Mouse (Mus musculus) left cerebral cortex, adult 8-10 months (tissue): ENCODE measurements around the gene Car11. TPM values are rescaled to one million over a fixed set of nuclear protein-coding genes. Genes with fewer than 3 reads are reported as not detected.

Experiments used
- DNase-seq, 2 experiments: peaks; one replicate each; pipeline ENCODE4 v3.0.0; 2022; ENCODE audit warnings: low spot score in 2 of 2
- total RNA-seq, 4 experiments: library from RNA; stranded (reverse); gene quantifications; 2 replicates each; pipeline ENCODE4 v1.2.4; 2022

Car11 gene
- total RNA-seq, 4 experiments from 2014 or later = 230 to 247 (median 241) TPM

DNA sequence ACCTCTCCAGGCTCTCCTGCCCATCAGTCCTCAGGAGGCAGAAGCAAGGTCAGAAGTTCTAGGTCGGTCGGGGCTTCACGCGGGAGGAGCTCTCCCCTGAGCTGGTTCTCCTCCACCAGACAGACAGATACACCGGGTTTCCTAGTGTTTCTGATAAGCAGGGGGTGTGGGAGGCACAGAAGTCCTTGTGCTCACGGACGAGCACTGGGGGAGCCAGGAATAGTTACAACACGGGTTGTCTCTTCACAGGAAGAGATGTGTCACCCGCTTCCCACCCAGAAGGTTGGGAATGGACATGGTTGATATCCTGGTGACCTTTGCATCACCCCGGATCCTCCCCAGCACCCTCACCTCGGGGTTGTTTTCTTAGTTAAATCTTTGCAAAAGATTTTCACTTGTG, 9.8 kb upstream of the Car11 start:
- DNase-seq = no peak

DNA sequence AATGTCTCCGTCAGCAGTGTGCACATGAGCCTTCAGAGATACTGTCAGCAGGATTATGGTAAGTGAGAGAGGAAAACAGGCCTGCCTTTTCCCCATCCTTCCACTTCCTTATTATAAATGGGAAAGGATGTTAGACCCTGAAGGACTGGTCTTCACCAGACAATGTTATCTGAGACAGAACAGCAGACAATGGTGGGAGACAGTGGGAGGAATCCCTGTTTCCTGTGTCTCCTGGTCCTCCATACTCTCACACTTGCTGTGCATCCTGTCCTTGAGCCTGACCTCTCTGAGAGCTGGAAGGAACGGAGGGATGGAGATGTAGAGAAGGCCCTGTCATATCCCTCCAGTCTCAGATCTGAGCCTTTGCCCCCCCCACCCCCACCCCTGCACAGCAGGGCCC, 7.3 kb upstream of the Car11 start:
- DNase-seq = no peak

DNA sequence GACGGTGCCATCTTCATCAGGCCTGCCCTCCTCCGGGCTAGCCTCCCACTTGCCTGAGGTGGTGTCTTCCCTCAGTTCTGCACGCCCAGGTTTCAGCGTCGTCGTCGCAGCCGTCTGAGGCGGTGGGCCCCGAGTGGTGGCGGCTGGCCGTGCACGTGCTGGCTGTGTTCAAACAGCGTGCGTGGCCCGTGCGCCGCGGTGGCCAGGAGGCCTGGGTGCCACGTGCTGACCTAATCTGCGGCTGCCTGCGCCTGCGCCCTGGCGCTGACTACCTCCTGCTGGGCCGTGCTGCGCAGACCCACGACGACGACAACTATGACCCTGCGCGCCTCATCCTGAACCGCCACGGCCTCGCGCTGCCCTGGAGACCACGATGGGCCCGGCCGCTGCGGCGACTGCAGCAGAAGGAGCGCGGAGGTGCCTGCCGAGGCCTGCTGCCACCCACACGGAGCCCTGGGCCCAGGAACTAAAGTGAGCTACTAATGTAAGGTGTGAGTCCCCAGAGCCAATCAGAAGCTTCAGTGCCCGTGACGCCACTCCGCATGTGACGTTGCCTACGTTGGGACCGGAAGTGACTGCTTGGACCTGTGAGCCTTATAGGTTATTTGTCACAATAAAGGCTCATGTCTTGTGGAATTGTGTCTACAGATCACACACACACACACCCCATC, 5.6 kb upstream of the Car11 start, which contains the start of gene Sec1:
Gene Sec1, minus strand, starts transcription at position 482 of the 671 bp plus-strand sequence.
- no peak for DNase-seq

DNA sequence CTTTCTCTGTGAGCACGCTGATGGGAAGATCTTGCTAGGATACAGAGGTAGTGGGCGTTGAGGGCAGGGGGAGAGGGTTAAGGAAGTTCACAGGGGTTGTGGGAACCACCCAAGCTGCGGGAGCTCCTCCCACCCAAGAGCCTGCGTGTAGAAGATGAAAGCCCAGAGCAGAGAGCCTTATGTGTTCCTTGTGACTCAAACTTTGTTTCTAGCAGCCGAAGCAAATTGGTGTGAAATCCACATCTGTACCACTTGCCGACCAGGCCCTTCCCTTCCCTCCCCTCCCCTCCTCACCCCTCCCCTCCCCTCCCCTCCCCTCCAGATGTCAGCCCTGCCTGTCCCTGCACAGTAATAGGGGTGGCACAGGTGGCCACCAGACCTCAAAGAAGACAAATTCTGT, 4.5 kb upstream of the Car11 start:
- DNase-seq = no peak

DNA sequence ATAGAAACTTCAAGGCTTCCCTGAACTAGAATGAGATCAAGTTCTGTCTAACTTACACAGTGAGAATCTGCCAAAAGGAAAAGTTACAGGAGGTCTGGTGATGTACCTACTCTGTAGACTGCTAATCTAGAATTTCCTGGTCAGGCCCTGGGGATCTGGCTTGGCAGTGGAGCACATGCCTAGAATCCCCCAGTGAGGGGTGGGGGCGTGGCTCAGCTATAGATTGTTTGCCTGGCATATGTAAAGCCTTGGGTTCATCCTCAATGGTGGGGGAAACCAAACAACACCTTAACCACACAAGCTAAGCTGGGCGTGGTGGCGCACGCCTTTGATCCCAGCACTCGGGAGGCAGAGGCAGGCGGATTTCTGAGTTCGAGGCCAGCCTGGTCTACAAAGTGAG, 1.7 kb upstream of the Car11 start:
- DNase-seq = no peak

DNA sequence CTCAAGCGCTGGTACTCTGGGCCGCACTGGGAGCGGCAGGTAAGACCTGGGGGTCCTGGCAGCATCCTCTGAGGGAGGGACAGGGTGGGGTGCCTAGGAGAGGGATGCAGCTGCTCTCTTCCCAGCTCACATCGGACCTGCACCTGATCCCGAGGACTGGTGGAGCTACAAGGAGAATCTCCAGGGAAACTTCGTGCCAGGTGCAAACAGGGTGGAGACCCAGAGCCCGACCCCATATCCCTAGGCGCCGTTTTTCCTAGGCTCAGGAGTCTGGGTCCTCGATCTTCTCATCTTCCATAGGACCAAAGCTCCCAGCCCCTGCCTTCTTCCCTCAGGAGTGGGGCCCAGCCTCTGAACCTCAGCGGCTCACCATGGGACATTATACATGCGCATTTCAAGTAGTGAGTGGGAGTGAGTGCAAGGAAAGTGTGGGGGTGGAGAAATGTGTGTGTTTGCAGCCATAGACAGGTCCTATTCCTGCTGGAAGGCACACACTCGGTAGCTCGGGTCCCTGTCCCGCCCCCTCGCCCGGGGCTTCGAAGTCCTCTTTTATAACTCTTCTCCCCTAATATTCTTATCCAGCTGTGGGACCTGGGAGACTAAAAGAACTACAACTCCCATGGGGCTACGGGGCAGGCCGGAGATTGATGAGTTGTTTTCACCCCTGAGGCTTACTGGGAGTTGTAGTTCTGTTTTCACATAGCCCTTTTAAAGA, 815 bp downstream of the Car11 start:
- DNase-seq = peak; percentile 70 to 88

DNA sequence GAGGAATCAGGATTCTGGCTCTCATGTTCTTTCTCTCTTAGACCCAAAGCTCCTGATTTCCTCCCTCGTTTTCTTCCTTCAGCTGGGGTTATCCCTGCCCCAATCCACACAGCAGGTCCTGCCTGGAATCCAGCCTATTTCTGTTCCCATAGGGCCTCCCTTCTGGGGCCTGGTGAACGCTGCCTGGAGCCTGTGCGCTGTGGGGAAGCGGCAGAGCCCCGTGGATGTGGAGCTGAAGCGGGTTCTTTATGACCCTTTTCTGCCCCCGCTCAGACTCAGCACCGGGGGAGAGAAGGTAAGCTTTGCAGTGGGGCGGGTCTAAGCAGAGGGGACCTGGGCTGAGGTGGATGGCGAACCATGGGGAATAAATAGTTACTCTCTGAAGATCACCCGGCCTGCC, 1.4 kb downstream of the Car11 start:
- no peak for DNase-seq

DNA sequence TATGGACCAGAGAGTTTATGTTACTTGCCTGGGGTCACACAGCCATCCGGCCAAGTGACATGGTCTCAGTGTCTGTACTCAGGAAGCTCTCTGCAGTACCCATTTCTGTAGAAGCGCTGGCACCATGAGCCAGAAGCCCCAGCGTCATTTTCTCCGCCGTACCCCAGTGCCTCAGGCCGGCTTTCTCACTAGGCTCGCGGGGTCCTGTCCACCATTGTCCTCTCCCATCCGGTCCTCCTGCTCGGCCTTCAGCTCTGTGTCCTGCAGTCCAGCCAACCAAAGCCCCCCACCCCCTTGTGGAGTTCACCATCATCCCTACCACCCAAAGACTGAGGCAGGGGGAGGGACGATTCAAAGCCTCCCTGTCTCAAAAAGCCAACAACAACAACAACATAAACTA, 2.0 kb downstream of the Car11 start:
- DNase-seq = no peak

DNA sequence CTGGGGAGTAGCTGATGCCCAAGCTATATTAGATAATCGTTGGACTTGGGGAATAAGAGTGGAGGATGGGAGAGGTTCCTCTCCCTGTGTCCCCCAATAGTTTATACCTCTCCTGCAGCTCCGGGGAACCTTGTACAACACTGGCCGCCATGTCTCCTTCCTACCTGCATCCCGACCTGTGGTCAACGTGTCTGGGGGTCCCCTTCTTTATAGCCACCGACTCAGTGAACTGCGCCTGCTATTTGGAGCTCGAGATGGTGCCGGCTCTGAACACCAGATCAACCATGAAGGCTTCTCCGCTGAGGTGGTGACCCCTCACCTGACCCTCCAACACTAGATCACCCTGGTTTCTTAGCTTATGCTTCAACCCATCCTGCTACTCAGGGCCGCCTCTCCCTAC, 2.7 kb downstream of the Car11 start:
- no peak for DNase-seq

DNA sequence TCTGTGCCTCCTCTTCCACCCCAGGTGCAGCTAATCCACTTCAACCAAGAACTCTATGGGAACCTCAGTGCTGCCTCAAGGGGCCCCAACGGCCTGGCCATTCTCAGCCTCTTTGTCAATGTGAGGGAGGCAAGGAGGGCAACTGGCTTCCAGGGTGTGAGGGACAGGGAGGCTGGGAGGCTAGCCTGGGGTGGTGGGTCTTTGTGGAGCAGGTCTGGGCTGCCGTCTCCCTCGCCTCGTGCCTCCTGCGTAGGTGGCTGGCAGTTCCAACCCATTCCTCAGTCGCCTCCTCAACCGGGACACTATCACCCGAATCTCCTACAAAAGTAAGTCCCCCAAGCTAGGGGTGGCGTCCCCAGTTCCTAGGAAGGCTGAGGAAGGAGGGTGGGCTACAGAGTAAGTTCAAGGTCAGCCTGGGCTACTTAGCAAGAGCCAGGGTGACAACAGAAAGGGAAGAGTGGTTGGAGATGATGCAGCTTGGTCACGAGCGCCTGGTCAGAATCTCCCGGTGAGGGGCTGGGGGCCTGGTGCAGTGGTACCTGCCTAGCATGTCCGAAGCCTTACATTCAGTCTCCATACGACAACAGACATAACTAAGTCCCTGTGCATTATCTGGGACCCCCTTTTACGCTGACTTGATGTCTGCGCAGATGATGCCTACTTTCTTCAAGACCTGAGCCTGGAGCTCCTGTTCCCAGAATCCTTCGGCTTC, 3.3 kb downstream of the Car11 start:
- DNase-seq = no peak

DNA sequence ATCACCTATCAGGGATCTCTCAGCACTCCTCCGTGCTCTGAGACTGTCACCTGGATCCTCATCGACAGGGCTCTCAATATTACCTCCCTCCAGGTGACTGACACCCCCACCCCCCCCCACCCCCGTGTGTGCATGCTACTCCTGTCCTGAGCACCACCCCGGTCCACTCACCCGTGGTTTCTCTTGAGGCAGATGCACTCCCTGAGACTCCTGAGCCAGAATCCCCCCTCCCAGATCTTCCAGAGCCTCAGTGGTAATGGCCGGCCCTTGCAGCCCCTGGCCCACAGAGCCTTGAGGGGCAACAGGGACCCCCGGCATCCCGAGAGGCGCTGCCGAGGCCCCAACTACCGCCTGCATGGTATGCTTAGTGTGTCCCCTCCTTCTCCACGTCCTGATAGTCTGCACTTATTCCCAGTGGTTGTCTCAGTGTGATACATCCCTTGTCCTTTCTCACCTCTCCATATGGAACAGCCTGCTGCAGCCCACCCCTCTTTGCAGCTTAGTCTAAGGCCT, 3.9 kb downstream of the Car11 start:
- DNase-seq = peak in 1 of 2 experiments; percentile 63

DNA sequence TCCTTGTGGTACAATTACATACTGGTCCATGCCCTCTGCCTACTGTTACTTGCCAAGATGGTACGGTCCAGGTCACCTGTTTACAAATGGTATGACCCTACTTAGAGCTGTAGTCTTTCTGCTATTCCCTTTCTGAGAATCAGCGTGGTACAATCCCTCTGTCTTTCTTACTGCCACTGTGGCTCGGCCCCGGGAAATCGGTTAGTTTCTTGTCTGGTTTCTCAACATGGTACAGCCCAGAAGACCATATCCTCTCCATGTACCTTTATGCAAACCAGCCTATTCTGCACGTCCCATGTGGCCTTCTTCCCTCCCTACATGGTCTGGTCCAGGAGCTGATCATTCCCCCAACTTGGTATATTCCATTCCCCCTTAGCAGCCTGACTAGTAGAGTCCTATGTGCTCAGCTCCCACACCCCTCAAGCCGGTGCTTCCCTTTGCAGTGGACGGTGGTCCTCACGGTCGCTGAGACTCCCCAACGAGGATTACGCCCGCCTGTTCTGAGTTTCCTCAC, 4.5 kb downstream of the Car11 start:
- DNase-seq = peak; percentile 66 to 87

DNA sequence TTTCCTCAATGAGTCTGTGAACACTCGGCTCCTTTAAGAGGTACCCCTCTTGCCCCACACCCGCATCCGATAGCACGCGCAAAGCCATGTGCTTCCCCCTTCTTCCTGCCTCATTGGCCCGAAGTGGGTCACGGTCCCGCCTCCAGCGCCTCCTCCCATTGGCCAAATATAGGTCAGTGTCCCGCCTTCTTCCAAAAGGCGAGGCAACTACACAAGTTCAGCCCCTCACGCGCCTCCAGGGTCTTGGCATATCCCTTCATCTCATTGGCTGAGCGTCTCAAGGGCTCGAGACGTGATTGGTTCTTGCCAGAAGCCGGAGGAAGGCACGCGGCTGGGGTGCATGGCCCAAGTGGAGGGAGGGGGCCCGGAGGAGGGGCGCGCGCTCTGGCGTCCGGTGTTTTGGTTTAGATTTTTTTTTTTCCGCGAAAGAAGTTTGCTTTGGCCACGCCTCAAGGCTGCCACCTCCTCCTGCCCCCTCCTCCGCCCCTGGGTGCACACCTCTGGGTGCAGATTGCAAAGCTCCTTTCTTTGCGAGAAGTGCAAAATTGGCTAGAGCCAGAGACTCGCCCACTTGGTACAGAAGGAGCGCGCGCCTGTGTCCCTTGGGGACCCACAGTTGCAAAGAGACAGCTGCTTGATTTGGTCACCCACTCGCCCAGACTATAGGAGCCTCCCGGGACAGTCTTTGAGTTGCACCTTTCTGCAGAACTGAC, 5.2 kb downstream of the Car11 start, which contains the start of gene Dbp:
Gene Dbp, plus strand, starts transcription at position 359 of the 713 bp plus-strand sequence.
- peak; percentile 97 to 100 for DNase-seq

DNA sequence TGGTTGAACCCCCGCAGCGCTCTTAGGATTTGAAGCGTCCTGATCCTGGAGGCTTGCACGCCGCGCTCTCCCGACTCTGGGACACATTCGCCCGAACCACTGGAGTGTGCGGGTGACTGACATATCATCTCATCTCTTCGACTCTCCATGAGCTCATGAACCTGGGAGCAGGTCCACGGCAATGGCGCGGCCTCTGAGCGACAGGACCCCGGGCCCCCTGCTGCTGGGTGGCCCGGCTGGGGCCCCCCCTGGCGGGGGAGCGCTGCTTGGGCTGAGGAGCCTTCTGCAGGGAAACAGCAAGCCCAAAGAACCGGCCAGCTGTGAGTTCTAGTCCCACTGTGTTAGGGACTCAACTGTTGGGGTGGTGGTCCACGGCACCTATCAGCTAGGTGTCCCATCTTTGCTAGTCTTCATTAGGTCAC, 5.8 kb downstream of the Car11 start:
- DNase-seq = peak in 1 of 2 experiments; percentile 61

DNA sequence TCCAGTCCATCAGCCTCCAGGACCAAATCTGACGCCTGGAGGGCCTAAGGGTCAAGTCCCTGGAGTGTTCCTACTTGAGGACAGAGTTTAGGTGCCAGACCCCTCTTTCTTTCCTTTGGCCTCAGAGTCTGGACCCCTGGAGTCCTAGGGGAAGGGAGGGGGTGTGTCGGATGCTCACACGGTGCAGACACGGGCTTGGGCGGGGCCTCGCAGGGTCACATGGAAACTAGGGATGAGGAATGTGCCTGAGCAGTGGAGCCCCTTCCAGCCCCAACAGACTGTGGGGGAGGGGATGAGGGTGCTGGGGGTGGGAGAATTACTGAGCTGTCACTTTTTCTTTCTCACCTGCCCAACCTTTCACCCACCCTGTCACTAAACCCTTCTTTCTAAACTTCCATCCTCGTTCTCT, 6.2 kb downstream of the Car11 start:
- peak; percentile 76 to 88 for DNase-seq

DNA sequence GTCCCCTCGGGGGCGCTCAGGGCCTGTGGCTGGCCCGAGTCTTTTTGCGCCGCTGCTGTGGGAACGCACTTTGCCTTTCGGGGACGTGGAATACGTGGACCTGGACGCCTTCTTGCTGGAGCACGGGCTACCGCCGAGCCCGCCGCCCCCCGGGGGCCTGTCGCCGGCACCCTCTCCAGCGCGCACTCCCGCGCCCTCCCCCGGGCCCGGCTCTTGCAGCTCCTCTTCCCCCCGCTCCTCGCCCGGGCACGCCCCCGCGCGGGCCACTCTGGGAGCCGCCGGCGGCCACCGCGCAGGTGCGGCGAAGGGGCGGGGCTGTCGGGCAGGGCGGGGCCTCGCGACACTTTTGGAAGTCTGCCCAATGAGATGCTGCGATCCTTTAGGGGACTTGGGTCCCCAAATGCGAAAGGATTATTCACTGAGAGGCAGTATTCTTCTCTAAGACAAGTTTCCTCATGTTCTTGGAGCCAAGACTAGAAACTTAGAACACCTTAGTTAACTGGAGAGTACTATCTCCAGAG, 7.1 kb downstream of the Car11 start:
- peak; percentile 64 to 88 for DNase-seq

DNA sequence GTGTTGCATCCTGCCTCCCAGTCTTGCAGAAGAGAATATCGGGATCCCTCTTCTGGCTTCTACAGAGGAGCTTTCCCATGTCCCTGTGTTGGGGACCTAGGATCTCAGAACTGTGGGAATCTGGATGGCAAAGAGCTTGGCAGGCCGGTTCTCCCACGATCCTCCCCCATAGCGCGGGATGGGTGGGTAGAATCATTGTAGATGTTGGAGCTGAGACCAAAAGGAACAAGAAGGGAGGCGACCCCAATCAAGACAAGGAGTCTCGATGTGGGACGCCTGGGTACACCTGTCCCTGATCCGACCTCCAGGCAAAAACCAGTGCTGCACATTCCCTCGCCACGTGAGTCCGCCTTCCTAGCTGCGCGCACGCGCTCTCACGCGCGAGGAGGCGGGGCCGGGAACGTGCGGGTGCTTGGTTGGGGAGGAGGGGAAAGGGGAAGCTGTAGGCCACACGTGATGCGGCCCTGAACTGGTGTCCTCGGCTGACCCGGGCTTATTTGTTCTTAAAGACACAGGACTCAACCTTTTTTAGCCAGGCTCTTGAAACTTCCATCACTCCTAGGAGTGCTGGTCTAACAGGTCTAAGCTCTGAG, 7.8 kb downstream of the Car11 start:
- DNase-seq = peak; percentile 90 to 93

DNA sequence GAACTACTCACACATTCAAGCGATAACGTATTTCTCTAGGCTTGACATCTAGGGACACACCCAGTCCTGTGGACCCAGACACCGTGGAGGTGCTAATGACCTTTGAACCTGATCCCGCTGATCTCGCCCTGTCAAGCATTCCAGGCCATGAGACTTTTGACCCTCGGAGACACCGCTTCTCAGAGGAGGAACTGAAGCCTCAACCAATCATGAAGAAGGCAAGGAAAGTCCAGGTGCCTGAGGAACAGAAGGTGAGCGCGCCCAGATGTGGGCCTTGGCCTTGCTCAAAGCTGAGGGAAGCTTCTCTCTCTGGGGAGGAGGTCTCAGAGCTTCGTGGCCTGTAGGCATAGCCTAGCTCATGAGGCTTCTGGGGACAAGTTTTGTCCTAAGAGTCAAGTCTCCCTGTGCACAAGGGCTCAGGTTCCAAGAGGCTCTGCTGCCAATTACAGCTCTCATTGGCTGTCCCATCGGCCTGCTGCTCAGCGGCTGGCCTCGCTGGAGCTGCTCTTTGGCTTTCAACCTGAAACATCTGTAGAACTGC, 8.6 kb downstream of the Car11 start:
- no peak for DNase-seq

DNA sequence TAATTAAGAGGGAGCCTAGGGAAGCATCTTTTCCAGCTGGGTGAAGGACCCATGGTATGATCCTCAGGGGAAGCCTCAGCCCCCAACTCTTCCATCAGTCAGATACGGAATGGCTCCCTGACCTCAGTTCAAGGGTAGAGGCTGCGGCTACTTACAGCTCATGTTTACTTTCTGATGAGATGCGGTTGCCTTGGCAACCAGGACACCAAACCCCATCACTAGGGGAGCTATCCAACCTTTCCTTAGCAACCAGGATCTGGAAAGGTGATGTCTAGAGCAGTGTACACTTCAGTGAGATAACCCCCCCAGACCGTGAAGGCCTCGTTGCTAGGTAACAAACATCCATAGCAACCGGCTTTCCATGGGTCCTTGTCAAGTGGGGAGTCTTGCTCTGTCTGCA, 9.4 kb downstream of the Car11 start:
- no peak for DNase-seq

DNA sequence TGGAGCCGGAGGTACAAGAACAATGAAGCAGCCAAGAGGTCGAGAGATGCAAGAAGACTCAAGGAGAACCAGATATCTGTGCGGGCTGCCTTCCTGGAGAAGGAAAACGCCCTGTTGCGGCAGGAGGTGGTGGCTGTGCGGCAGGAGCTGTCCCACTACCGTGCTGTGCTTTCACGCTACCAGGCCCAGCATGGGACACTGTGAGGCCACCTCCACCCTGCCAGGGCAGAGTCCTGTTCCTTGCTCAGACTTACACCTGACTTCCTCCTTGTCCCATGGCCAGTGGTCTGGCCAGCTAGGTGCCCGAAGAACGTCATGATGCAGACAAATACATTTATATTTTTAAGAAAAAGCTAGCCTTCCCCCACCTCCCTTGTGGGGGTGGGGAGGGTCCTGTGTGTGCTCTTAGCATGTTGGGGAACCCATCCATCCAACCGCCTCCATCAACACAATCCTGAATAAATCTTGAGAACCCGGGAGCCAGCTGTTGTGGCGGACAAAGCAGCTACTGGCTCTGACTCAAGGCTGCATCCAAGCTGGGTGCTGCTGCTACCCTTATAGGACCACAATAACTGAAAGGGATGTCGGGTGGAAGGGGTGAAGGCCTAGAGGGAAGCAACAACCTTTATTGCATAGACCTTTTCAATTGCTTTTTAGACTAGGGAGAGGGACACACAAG, 10.2 kb downstream of the Car11 start:
- DNase-seq = no peak
